20 mouse cellular contexts compared by ENCODE assay signal in genomic region chr19:20861779-20862178, GRCm38 (mm10).
DNase-seq lines count a peak whose midpoint lies in the region; ATAC-seq and TF ChIP-seq lines count a peak whose summit lies in the region.
"Had no signal": no experiment of that assay in that cellular context is flagged by ENCODE, and none has a peak within 500 bp of the region (broad histone marks: within the 10 kb centered on the region; RNA-seq: fewer than 3 reads in every experiment).

No protein-coding gene starts in this region.

- no peak for TF ChIP-seq POLR2A in MEL (IDR thresholded peaks at IDR 0.05; ENCODE audit: control insufficient read depth in 1 of 2, insufficient read depth in 1 of 2, low read depth in 1 of 2, low read length in 2 of 2, poor library complexity in 1 of 2)

- no peak for TF ChIP-seq CTCF in MEL (IDR thresholded peaks at IDR 0.05 in 2 of 3, conservative IDR thresholded peaks at IDR 0.05 in 1 of 3; ENCODE audit: control insufficient read depth in 1 of 3, insufficient read depth in 1 of 3, low read depth in 2 of 3, low read length in 3 of 3, poor library complexity in 1 of 3, severe bottlenecking in 1 of 3)

- WGBS in kidney, embryonic 16.5 days, result 43% methylated on average over 4 of the region's 4 CpGs

- H3K4me2 ChIP-seq in kidney, embryonic 16.5 days (replicated peaks; ENCODE audit: low read depth, low read length), result no peak overlapping the region
- H3K4me2 ChIP-seq: embryonic facial prominence, embryonic 15.5 days; forebrain, embryonic 15.5 days; heart, embryonic 13.5 days; hindbrain, embryonic 15.5 days had no signal

- no peaks in the 10 kb centered on the region for H3K4me1 ChIP-seq in kidney, embryonic 16.5 days (ENCODE audit: insufficient read depth, low read length)
- H3K4me1 ChIP-seq in MEL (ENCODE audit: control insufficient read depth in 1 of 2, insufficient read depth in 2 of 2, low read length in 2 of 2), result peaks cover 3 to 4% of the 10 kb centered on the region in 2 experiments; a peak in 3 of 4 replicates
- H3K4me1 ChIP-seq: embryonic facial prominence, embryonic 15.5 days; forebrain, embryonic 10.5 days; forebrain, embryonic 15.5 days; heart, embryonic 13.5 days; hindbrain, embryonic 15.5 days had no signal

- no peaks in the 10 kb centered on the region for H3K9me3 ChIP-seq in kidney, embryonic 16.5 days (ENCODE audit: low read length)
- H3K9me3 ChIP-seq in MEL (replicated peaks; ENCODE audit: insufficient read depth, low read length), result no peaks in the 10 kb centered on the region
- H3K9me3 ChIP-seq: embryonic facial prominence, embryonic 15.5 days; forebrain, embryonic 10.5 days; forebrain, embryonic 15.5 days; heart, embryonic 13.5 days; hindbrain, embryonic 15.5 days had no signal

- H3K4me3 ChIP-seq in kidney, embryonic 16.5 days (ENCODE audit: low read length), result no peak overlapping the region
- no peak overlapping the region for H3K4me3 ChIP-seq in MEL (ENCODE audit: control insufficient read depth in 1 of 2, insufficient read depth in 1 of 2, low read depth in 2 of 2, low read length in 2 of 2)
- H3K4me3 ChIP-seq: embryonic facial prominence, embryonic 15.5 days; erythroblast, embryonic 14.5 days; forebrain, embryonic 10.5 days; forebrain, embryonic 15.5 days; heart, embryonic 13.5 days; hindbrain, embryonic 15.5 days had no signal

- no peak for DNase-seq in kidney, adult 18-20 months
- no peak for DNase-seq in MEL (ENCODE audit: low read depth, low spot score)
- DNase-seq in adrenal gland, adult 2 months, result peak; percentile 31
- DNase-seq in adrenal gland, postnatal 25 days, result peak; percentile 2
- no peak for DNase-seq in urinary bladder, adult 18-20 months (ENCODE audit: low spot score in 2 of 2)
- DNase-seq in urinary bladder, postnatal 36 days (ENCODE audit: low spot score in 2 of 2), result no peak
- DNase-seq: cerebellum, adult 11 months; cerebellum, adult 8-10 months; cerebellum, postnatal 14 days; embryo, embryonic 11 days; gastrocnemius, postnatal 36 days; heart, adult 11 months; heart, postnatal 36 days had no signal

- H3K27ac ChIP-seq in kidney, embryonic 16.5 days (ENCODE audit: low read length), result no peak overlapping the region
- no peak overlapping the region for H3K27ac ChIP-seq in MEL (ENCODE audit: control insufficient read depth, low read depth, low read length)
- H3K27ac ChIP-seq: embryonic facial prominence, embryonic 15.5 days; forebrain, embryonic 10.5 days; forebrain, embryonic 15.5 days; heart, embryonic 13.5 days; hindbrain, embryonic 15.5 days had no signal

- peak in 1 of 2 experiments; percentile 15; a peak in 1 of 4 replicates for TF ChIP-seq EP300 in MEL (IDR thresholded peaks at IDR 0.05; ENCODE audit: low read depth in 1 of 2, low read length in 2 of 2)

- no peaks in the 10 kb centered on the region for H3K27me3 ChIP-seq in kidney, embryonic 16.5 days (ENCODE audit: insufficient read depth, low read length)
- H3K27me3 ChIP-seq in MEL (ENCODE audit: control insufficient read depth in 1 of 2, insufficient read depth in 2 of 2, low read length in 2 of 2), result no peaks in the 10 kb centered on the region
- H3K27me3 ChIP-seq: embryonic facial prominence, embryonic 15.5 days; forebrain, embryonic 15.5 days; heart, embryonic 13.5 days; hindbrain, embryonic 15.5 days had no signal

- no peak for TF ChIP-seq RAD21 in MEL (IDR thresholded peaks at IDR 0.05; ENCODE audit: low read depth, low read length)

- H3K9ac ChIP-seq in kidney, embryonic 16.5 days (replicated peaks; ENCODE audit: low read length), result no peak overlapping the region
- no peak overlapping the region for H3K9ac ChIP-seq in MEL (ENCODE audit: control insufficient read depth, low read depth, low read length, poor library complexity, severe bottlenecking)
- H3K9ac ChIP-seq: embryonic facial prominence, embryonic 15.5 days; forebrain, embryonic 15.5 days; heart, embryonic 13.5 days; hindbrain, embryonic 15.5 days had no signal

- H3K79me2 ChIP-seq in MEL (ENCODE audit: control insufficient read depth, insufficient read depth, low read length, poor library complexity), result no peaks in the 10 kb centered on the region

- H3K36me3 ChIP-seq in kidney, embryonic 16.5 days (ENCODE audit: insufficient read depth, low read length), result no peaks in the 10 kb centered on the region
- no peaks in the 10 kb centered on the region for H3K36me3 ChIP-seq in MEL (ENCODE audit: control insufficient read depth in 1 of 2, insufficient read depth in 2 of 2, low read length in 2 of 2)
- H3K36me3 ChIP-seq: embryonic facial prominence, embryonic 15.5 days; forebrain, embryonic 10.5 days; forebrain, embryonic 15.5 days; heart, embryonic 13.5 days; hindbrain, embryonic 15.5 days had no signal

- peak; percentile 77 for ATAC-seq in kidney, embryonic 16.5 days (ENCODE audit: low FRiP score, low TSS enrichment)
- ATAC-seq: forebrain, embryonic 15.5 days had no signal

TF ChIP-seq in MEL, 35 proteins besides CTCF, POLR2A, EP300 and RAD21:
- TF ChIP-seq USF1 (IDR thresholded peaks at IDR 0.05; ENCODE audit: low read depth, low read length), result no peak
- TF ChIP-seq MAFK (IDR thresholded peaks at IDR 0.05; ENCODE audit: borderline replicate concordance, low read depth, low read length), result no peak
- peak; percentile 56 for TF ChIP-seq GATA1 (IDR thresholded peaks at IDR 0.05; ENCODE audit: low read depth, low read length)
- TF ChIP-seq TCF12 (IDR thresholded peaks at IDR 0.05; ENCODE audit: low read depth, low read length), result peak; percentile 40; the same call in 1 of the 2 replicates
- peak; percentile 29; the same call in 1 of the 2 replicates for TF ChIP-seq ETS1 (IDR thresholded peaks at IDR 0.05; ENCODE audit: low read depth, low read length)

Comparison
In these comparisons a context has a peak if more than half of its experiments do, and no peak if none do; other contexts are left out.
1. DNase-seq: peak in adrenal gland, adult 2 months (single experiment) and adrenal gland, postnatal 25 days (single experiment); none in kidney, adult 18-20 months (single experiment), MEL (single experiment), urinary bladder, adult 18-20 months (0 of 2) and urinary bladder, postnatal 36 days (0 of 2).